Mouse (Mus musculus) cortical plate, adult 2 months (tissue): Measurements from ENCODE around the gene Ddc. TPM values are rescaled to one million over a fixed set of nuclear protein-coding genes. Genes with fewer than 3 reads are reported as not detected.

Source experiments
- H3K27ac ChIP-seq: fragments of 200-500 bp; 2 replicates; pipeline ENCODE4 v1.5.1; 2012; ENCODE audit warnings: low read length, control low read depth, inconsistent platforms; ENCODE audit not compliant: insufficient read depth
- H3K4me1 ChIP-seq: fragments of 200-500 bp; 2 replicates; pipeline ENCODE4 v1.6.1; 2011; ENCODE audit warnings: low read length; ENCODE audit not compliant: control insufficient read depth, insufficient read depth
- H3K4me3 ChIP-seq: fragments of 200-500 bp; 2 replicates; pipeline ENCODE4 v1.5.1; 2011; ENCODE audit warnings: mild to moderate bottlenecking, low read length, control low read depth; ENCODE audit not compliant: insufficient read depth
- CTCF ChIP-seq: fragments of 200-500 bp; IDR thresholded peaks from 2 replicates; pipeline ENCODE4 v1.5.1; 2011; ENCODE audit warnings: mild to moderate bottlenecking, control low read depth, low read length; ENCODE audit not compliant: insufficient read depth; ENCODE audit errors: extremely low read depth
- POLR2A ChIP-seq: fragments of 200-500 bp; IDR thresholded peaks from 2 replicates; pipeline ENCODE4 v1.6.1; 2011; ENCODE audit warnings: mild to moderate bottlenecking, low read length, control low read depth; ENCODE audit not compliant: insufficient read depth; ENCODE audit errors: extremely low read depth
- polyA plus RNA-seq: library from polyadenylated mRNA; depleted of rRNA; stranded (reverse); fragments of >200 nt; gene quantifications from 2 replicates; pipeline ENCODE4 v1.2.3, GENCODE M21; 2012

Gene Ddc
- polyA plus RNA-seq, 1 experiment = 7.4 TPM

DNA sequence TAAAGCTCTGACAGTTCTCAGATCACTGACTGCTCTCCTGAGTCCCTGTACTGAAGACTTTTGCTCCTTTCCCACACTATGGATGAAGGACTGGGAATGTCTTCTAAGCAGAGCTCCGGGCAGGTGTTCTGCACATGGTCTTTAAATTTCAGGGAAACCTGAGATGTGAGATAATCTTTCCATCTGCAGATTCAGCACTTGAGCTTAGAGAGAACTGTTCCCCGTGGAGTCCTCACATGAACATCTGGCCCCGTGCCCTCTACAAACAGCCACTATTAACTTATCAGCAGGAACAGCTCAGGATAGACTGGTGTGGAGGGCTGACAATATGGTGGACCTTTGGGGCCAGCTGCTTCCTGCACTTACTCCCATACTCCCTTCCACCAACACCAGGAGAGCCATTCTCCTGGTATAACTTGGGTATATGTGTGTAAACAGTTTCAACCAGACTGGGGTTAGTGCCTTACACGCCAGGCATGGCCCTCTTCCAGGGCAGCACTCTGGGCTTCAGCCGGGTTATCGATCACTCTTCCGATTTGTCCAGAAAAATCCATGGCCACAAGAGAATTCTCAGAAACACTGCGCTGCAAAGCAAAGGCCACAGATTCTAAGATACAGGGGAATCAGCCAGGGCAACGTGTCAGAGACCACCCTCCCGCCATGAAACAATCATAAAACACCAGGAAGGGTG lies 39.5 kb upstream of the Ddc start:
- Histone ChIP-seq H3K4me1 (no peaks in the 10 kb centered on the region), H3K27ac (no peak overlapping the region), H3K4me3 (no peak overlapping the region)
- TF ChIP-seq POLR2A = no peak
- no peak for TF ChIP-seq CTCF

DNA sequence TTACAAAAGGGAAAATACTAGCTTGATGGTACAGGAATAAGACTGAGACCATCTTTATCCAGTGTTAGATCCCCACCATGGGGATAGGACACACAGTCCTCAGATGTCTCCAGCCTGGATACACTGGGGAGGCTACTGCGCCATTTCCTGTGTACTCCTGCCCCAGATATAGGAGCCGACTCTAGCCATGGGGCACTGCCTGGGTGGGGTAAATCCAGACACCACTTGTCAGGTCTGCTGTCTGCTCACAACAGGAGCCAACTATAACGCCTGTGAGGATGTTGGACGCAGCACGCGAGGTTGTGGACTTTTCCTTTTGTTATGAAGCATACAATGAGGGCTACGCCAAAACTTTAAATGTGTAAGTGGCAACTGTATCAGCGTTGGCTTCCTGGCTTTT lies 36.9 kb upstream of the Ddc start:
- Histone ChIP-seq H3K4me1 (no peaks in the 10 kb centered on the region), H3K27ac (no peak overlapping the region), H3K4me3 (no peak overlapping the region)
- no peak for TF ChIP-seq POLR2A
- no peak for TF ChIP-seq CTCF

DNA sequence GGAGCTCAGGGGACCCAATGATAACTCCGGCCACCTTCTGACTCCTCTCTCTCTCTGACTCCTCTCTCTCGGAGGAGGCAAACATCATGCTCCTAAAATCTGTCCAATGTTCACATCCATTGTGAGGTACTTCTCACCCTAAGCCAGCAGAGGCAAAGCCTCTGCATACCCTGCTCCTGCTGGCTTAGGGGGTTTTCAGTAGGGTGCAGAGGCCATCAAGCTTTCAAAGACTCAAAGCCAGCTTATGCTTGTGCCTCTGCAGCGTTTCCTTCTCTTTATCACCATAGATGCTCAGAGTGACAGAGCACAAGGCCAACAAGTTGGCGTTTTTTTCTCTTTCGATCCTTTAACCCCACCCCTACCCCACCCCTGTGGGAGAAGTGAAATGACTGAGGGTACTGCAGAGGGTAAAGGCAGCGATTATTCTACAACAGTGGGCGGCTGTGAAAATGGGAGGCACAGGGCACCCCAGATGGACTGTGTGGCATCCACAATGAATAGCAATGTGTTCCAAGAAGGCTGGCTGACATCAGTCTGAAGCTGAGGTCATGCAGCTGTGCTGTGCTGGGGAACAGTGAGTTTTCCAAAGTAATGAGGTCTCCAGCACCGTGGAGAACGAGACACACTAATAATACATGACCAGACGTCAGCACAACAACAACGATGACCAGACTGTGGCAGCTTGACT lies 34.3 kb upstream of the Ddc start:
- TF ChIP-seq CTCF (no peak), POLR2A (no peak)
- Histone ChIP-seq H3K4me1 (no peaks in the 10 kb centered on the region), H3K4me3 (no peak overlapping the region), H3K27ac (peak overlapping the region; percentile 86; the same call in 1 of the 2 replicates)

DNA sequence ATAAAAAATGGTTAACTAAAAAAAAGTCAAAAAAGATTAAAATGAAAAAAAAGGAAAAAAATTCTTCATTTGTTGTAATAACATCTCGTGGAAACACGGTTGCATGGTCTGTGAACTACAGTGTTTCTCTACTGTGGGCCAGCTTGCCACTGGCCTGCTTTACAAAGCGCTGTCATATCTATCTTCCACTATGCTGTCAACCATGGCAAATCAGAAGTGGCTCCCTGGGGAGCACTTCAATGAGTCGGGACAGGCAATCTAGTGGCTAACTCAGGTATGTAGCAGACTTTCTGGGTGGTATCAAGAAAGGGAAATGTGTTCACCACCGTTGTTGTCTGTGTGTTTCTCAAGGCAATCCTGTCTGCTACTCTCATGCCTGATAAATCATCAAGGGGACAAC lies 33.7 kb upstream of the Ddc start:
- Histone ChIP-seq H3K4me1 (no peaks in the 10 kb centered on the region), H3K4me3 (no peak overlapping the region), H3K27ac (peak overlapping the region; percentile 86; the same call in 1 of the 2 replicates)
- TF ChIP-seq POLR2A (no peak), CTCF (no peak)

DNA sequence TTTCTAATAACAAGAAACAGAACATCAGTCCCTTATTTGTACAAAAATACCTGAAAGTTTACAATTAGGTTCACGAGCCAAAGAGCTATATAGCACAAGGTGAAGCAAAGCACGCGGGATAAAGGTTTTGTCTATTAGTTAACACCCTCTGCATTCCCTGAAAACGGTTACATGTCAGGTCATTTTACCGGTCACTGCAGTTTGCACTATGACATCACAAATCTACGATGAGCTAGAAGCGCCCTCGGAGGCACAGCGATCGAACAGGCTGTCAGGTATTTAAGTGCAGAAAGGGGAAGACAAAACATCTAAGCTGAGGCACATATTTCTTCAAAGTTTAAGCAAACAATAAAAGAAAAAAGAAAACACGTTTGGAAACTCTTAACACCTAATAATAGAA lies 32.6 kb upstream of the Ddc start:
- H3K4me3 ChIP-seq = no peak overlapping the region
- TF ChIP-seq POLR2A (no peak), CTCF (no peak)
- no peaks in the 10 kb centered on the region for H3K4me1 ChIP-seq
- no peak overlapping the region for H3K27ac ChIP-seq

DNA sequence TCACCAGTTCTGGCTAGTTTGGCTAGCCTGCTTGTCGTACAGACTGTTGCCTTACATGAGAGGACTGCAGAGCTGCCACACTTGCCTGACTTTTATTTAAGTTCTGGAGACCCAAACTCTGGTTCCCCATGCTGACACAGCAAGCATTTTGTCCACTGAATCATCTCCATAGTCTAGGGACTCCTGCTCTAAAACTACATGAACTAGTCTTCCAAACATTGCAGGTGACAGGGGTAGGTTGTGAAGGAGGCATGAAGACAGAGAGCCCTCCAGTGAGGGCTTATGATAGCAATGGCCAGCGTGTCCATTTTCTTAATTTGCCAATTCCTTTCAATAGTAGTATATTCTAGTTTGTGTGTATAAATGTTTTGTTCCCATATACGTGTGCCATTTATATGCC lies 31.1 kb upstream of the Ddc start:
- H3K4me1 ChIP-seq = no peaks in the 10 kb centered on the region
- no peak overlapping the region for H3K4me3 ChIP-seq
- H3K27ac ChIP-seq = no peak overlapping the region
- TF ChIP-seq CTCF (no peak), POLR2A (no peak)

DNA sequence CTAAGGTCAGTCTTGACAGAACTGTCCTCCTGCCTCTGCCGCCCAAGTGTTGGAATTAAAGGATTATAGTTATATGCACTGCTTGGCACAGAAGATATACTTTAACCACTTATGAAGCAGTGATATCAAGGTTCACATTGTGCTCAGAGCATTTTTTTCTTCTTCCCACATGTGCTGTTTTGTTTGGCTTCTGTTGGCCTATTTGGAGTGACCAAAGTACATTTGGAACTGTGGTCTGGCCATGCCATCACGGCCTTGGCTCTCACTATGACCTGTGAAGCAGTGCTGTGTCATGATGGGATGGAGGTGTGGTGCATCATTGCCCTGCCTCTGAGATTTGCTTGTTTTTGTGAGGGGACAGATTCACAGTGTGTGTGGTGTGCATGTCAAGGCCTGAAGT lies 30.6 kb upstream of the Ddc start:
- Histone ChIP-seq H3K4me1 (no peaks in the 10 kb centered on the region), H3K27ac (no peak overlapping the region), H3K4me3 (no peak overlapping the region)
- no peak for TF ChIP-seq CTCF
- TF ChIP-seq POLR2A = no peak

DNA sequence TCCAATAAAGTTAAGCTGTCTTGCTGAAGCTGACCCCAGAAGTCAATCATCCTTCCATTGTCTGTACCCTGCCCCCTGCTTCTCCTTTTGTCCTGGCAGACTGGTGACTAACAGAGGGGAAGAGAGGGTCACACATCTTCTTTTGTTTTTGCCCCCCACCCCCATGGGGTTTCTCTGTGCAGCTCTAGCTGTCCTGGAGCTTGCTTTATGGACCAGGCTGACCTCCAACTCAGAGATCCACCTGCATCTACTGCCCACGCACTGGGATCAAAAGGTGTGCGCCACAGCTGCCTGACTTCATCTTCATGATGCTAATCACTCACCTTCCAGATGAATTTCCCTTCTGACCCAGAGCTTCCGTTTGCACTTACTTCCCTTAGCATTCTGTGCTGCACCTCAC lies 26.0 kb upstream of the Ddc start:
- Histone ChIP-seq H3K4me3 (no peak overlapping the region), H3K27ac (no peak overlapping the region), H3K4me1 (no peaks in the 10 kb centered on the region)
- TF ChIP-seq CTCF (no peak), POLR2A (no peak)

DNA sequence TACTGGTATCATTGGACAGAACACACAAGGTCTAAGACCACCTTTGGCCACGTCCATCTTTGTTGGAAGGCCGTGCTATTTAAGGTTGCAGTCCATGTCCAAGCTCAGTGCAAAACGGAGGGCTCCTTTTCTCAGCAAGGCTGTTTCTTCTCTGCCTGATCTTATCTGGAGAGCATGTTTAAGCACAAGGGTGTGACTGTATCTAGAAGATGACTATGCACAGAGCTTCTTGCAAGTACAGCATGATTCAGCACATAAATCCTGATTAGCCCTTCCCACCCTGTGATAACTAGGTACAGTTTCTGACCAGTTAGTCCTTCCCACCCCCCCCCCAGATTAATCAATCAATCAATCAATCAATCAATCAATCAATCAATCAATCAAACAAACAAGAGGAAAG lies 25.4 kb upstream of the Ddc start:
- no peak overlapping the region for H3K27ac ChIP-seq
- H3K4me1 ChIP-seq = no peaks in the 10 kb centered on the region
- H3K4me3 ChIP-seq = no peak overlapping the region
- TF ChIP-seq POLR2A = no peak
- TF ChIP-seq CTCF = no peak

DNA sequence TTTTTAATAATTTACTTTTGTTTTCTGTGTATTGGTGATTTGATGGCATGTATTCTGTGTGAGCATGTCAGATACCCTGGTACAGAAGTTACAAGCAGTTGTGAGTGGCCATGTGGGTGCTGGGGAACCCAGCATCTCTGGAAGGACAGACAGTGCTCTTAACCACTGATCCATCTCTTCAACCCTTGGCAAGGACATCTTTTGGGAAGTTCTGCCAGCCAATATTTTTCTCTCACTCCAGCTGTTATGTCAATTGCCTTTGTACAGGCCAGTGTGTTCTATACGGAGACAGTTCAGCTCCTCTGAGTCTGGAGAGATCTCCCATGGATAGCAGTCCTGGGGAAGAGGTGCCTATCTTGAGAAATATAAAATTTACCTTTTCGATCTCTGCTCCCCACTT lies 24.2 kb upstream of the Ddc start:
- TF ChIP-seq POLR2A = no peak
- no peak for TF ChIP-seq CTCF

More for the DNA sequence above, 24.2 kb upstream of the Ddc start:
- Histone ChIP-seq H3K4me1 (no peaks in the 10 kb centered on the region), H3K27ac (no peak overlapping the region), H3K4me3 (no peak overlapping the region)
